Mouse (Mus musculus) cerebellum, postnatal 10 days (tissue): ENCODE measurements at regions not wholly inside any gene's neighbourhood (a gene's known extent, or its start where the extent isn't known, plus 50 kb on each side); places are given as distances from the start of the nearest gene placed in this dataset.
"Not testable (repeated sequence)": the region's sequence is repeated elsewhere in the genome, so short reads cannot be mapped to it uniquely, and the experiment has no call there.

Source experiments
- DNase-seq, 2 experiments: peaks; one replicate each; pipeline ENCODE4 v3.0.0; 2021; ENCODE audit warnings: mixed read lengths in 2 of 2

DNA sequence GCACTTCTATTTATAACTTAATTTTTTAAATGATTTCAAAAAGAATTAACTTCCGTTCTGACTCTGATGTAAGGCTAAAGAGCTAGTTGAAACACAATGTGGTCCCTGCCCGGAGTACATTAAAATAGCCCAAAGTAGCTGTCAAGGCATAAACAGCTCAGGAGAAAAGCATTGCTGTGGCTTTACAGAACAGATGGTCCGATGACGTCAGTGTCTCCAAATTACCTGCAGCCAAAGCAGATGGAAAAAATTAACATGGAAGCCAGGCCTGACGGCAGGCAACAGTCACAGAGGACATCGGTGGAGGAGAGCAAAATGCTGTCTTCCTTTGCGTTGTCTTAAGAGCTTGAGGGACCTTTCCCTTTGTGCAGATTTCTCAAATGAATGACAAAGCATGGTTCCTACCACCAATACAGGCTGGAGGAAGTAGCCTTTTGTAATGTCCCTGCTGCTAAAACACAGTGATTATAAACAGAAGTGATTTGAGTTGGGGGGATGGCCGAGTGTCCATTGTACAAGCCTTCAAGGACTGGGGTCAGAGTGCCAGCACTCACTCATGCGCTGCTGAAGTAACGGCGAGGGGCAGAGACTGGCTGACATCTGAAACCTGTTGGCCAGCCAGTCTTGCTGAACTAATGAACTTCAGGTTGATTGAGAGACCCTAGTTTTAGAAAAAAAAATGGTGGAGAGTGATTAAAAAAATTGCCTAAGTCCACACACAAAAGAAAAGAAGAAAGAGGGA lies 101.8 kb upstream of the Plcl2 start:
- DNase-seq, result peak; percentile 92

DNA sequence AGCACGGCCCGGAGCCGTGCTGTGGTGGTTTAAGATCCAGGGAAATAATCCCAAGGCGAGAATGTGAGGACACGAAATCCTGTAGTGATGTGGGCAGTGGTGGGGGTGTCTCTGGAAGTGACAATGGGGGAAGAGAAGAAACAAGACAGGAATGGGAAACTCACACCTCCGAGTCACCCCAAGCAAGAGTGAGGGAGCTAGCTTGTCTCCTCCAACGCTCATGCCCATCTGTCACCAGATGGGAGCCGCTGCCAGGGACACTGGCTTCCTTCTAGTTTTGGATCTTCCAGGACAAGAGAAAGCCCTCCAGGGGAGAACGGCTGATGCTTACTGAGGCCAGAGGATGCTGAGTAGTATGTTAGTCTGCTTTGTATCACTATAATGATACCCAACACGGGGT lies 100.6 kb upstream of the Plcl2 start:
- peak; percentile 67 to 78 for DNase-seq

DNA sequence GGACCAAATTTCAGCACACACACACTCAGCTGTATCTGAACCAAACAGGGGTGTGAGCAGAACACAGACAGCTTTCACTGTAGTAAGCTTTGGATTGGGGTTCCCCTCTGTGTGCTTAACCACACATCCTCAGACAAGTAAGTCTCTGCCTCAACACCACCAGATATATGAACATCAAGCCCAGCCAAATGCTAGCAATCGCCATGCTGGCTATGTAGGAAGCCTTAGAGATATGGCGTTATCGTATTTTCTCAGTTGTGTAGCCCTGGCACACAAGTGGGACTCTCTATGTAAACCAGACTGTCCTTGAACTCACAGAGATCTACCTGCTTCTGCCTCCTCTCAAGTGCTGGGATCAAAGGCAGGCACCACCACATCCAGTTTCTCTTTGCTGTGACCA lies 99.9 kb upstream of the Plcl2 start:
- no peak for DNase-seq

DNA sequence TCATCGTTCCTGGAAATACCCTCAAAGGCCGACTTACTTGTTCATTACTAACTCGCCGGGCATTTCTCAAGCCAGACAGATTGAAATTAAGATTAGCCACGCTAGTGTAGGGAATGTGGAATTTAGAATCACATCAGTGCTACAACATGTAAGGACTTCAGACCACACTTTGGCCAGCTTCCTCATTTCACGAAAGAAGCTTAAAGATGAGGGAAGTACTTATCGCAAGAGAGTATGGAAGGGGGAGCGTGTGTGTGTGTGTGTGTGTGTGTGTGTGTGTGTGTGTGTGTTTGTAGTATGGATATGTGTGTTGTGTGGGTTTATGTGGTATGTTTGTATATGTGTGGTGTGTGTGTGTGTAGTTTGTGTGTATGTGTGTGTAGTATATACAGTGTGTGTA lies 99.3 kb upstream of the Plcl2 start:
- no peak for DNase-seq

DNA sequence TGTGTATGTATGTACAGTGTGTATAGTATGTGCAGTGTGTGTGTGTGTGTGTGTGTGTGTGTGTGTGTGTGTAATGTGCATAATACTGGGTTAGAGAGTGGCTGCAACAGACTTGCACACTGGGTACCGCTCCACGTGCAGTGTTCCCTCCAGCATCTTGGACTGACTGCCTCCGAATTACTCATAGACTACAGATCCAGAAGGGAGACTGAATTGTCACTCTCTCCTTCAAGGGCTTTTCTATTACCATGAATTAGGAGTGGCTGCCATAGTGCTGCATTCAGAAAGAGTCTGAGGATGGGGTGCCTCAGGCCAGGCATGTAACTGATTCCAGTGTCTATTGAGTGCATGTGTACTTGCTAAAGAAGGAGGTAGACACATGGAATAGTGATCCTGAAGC lies 98.9 kb upstream of the Plcl2 start:
- DNase-seq, result no peak

DNA sequence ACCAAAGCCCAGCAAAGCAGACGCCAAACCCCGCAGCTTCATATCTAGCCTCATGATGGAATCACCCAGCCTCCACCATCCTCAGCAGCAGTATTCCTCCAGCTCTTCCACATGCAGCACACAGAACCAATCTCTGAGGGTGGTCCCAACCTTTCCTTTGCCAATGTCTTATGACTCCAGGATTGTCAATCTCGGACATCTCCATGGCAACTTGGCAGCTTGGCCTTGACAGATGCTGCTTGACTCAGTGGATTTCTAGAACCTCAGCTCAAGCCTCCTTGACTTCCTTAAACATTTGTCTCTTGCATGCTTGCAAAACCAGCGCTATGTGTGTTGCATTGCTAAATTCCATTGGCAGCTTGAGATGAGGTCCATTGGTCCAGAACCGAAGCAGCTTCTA lies 96.8 kb upstream of the Plcl2 start:
- peak; percentile 34 to 54 for DNase-seq

DNA sequence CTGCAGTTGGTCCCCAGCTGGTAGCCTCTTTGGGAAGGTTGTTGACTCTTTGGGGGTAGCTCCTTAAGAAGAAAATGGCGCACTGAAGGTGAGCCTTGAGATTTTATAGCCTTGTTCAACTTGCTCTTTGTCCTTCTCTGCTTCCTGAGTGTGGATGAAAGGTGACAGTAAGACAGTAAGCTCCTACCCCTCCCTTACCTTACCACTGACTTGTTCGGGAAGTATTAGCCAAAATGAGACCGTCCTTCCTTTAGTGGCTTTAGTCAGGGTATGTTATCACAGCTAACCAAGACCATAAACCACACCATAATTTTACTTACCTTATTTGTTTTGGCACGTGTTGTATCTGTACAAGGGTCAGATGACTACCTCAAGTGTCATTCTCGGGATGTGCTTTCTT lies 95.3 kb upstream of the Plcl2 start:
- DNase-seq, result no peak

DNA sequence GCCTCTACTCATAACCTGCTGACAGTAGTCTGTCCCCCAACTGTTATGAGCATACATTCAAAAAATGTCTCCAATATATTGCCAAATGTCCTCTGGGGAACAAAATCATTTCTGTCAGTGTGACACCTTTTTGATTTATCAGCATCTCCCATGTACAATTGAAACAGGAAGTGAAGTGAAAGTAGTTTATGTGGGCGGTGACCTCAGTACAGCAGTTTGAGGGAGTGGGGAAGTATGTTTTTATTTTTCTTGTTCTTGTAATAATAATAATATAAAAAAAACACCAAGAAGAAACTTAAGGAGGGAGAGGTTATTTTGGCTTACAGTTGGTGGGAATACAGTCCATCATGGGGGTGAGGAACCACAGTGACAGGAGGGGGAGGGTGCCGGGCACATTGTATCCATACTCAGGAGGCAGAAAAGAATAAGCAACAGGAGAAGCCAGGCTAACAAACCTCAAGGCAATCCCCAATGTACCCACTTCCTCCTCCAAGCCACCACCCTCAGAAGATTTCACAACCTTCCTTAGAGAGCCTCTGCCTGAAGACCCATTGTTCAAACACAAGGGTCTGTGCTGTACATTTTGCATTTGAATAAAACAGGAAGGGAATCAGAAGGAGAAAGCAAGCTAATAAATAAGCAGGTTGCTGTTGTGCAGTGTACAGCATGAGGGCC lies 93.7 kb upstream of the Plcl2 start:
- no peak for DNase-seq

DNA sequence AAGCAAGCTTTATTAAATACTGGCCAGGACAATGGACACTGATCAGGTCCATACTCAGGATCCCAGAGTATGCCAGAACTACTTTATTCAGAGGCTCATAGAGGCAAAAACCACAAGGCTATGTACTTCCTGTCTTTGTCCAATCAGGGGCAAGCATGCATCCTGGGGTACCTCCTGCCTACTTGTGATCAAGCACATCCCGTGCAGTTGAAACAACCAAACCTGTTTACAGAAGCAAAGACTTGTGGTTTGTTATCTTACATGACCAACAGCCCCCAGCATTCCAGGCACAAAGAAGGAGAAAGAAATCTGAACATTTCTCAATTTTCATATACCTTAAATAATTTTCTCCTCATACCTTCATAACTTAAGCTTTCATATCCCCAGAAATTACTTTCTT lies 93.1 kb upstream of the Plcl2 start:
- no peak for DNase-seq

DNA sequence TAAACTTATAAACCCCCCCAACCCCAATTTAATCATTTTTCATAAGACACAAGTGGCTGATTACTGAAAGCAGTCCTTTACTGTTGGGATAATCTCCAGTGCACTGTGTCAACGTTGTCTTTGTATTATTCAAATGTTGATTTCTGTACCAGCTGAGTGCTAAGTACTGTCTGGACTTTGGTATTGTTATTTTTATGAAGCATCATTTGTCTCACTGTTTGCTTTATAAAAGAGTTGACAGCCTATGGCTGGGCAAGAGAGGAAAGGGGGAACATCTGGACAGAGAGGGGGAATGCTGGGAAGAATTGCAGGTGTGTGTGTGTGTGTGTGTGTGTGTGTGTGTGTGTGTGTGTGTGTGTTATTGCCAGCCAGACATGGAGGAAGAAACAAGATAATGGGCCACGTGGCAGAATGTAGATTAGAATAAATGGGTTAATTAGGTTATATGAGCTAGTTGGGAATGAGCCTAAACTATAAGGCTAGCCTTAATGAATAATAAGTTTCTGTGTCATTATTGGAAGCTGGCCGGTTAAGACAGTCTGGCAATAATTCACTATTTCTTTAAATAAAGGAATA lies 92.6 kb upstream of the Plcl2 start:
- no peak for DNase-seq

DNA sequence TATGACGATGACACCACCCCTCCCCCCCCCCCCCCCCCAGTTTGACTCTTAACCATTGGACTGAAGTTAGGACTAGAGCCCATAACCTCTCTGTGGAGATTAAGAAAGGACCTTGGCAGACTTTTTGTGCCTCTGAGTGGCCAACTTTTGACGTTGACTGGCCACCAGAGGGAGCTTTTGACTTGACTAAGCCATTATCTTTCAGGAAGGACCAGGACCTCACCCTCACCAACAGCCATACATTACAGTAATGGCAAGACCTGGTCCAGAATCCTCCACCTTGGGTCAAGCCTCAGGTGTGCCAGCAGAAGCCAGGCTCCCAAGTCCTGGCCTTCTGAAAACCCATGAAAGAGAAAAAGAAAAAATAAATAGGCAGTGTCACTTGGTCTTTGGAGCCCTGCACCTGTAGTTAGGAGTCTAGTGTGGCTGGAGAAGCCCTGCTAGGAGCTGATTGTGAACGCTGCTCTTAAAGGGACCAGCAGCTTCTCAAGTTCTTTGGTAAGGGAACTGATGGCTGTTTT lies 90.3 kb upstream of the Plcl2 start:
- peak; percentile 54 to 66 for DNase-seq

DNA sequence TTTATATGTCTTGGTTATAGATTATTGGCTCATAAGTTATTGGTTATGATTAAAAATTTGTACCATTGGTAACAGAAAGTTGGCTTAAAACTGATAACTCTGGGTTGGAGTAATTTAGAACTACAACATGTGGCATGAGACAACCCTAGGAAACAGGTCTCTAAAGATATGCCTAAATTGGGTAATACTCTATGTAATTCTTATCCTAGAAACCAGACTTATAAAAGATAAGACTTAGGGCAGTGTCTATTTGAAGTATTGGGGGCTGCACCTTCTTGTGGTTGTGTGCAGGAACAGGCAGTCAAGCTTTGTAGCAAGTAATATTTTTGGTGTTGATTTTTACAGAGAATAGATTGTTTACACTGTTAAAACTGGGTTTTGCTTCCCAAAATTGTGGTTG lies 89.7 kb upstream of the Plcl2 start:
- not testable (repeated sequence) for DNase-seq

DNA sequence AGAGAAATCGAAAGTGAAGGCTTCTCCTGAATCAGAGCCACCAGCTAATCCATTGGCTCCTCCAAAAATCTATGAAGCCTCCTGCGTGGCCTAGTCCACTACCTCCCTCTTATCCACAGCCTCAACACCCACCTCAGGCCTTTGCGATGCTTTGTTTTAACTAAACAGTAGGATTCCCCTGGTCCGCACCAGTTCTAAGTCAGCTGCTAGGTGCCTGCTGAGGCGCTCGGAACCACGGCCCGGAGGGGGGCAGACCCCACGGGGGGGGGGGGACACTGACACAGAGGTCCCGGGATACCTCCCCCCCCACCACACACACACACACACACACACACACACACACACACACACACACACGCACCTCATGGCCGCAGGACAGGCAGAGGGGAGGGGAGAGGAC lies 89.2 kb upstream of the Plcl2 start:
- peak; percentile 42 to 45 for DNase-seq

DNA sequence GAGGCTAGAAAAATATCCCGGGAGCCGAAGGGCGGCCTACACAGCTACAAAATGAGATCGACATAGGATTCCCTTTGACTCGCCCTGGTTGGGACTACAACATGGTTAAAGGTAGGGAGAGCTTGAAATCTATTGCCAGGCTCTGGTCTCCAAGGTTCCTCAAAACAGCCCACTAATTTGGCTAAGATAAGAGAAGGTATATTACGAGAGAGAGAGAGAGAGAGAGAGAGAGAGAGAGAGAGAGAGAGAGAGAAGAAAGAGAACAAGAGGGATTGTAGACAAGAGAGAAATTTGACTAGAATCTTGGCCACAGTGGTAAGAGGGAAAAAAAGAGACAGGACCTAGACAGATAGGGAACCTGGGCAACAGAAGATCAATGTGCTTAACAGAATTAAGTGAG lies 88.5 kb upstream of the Plcl2 start:
- DNase-seq, result no peak

DNA sequence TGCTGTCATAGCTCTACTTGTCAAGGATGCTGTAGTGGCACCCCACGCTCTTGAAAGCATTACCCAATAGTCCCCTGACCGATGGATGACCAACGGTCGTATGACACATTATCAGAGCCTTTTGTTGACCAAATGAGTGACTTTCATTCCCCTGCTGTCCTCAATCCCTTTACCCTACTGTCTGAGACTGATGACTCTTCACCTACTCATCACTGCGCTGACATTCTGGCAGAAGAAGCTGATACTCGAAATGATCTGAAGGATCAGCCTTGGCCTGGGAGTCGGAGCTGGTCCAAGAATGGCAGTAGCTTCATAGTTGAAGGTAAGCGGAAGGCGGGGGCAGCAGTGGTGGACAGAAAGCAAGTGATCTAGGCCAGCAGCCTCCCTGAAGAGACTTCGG lies 87.7 kb upstream of the Plcl2 start:
- no peak for DNase-seq

DNA sequence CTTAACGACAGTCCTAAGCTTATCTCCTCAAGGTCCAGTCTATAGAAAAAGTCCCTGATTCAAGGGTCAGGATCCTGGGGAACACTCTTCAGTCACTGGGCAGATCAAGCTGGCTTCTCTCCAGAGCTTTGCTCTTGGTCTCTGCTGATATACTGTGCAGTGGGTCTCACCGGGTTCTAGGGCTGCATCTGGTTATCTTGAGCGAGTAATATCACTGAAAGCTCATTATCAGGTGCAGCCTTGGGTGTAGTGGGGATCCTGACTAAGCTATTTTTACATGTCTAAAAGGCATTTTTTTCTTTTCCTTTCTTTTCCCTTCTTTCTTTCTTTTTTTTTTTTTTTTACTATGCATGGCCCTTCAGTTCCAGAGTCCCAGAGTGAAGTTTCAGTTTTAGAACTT lies 84.1 kb upstream of the Plcl2 start:
- DNase-seq, result no peak

DNA sequence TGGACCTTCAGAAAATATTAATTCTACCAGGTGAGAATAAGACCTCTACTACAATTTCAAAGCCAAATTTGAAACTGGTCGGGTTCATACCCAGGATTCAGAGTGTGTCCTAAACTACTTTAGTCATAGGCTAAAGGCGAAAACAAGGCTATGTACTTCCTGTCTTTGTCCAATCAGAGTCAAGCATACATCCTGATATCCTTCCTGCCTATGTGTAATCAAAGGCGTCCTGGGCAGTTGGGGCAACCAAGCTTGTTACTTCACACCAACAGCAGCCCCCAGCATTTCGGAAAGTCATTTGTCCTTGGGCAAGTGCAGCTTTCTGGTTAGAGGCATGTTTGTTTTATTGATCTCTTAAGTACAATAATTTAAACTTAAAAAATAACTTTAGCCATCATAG lies 83.7 kb upstream of the Plcl2 start:
- no peak for DNase-seq

DNA sequence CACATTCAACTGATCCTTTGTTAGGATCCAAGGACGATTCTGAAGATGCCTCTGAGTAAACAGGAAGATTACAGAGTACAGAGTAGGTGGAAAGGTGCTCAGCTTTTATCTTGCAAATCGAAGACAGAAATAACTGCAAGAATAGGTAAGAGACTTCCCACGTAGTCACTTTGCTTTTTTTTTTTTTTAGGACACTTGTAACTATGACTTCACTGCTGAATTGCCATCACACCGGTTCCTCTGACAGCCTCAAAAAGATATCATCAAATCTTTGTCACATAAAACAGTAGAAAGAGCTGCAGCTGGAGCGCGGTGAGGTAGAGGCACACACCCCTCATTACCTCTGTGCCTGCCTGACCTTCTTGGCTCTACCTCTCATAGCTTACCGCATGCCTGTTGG lies 83.1 kb upstream of the Plcl2 start:
- no peak for DNase-seq

DNA sequence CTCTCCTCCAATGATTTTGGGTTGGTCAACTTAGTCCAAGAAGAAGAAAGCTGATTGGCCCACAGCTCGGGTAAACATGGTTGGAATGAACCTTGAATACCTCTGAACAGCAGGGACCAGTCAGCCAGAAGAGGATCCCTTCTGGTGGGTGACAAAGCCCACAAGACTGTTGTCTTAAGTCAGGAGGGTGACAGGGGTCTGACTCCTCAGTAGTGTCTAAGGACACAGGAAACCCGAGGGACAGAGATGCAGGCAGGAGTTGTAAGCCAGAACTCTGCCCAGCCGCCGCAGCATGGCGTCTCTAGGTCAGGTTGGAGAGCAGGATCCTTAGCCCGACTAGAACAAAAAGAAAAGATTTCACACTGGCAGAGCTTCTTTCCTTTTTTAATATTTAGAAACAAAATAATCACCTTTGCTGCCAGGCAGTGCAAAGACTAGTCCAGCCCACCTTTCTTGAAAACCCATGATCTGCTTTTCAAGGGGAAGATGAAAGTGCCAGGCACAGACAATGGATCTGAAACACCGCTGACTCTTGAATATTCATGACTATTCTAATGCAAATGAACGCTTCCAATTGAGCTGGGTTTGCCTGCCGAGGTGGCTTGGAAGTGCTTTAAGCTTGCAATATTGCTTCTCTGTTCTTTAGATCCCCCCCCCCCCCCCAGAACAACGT lies 81.7 kb upstream of the Plcl2 start:
- no peak for DNase-seq

DNA sequence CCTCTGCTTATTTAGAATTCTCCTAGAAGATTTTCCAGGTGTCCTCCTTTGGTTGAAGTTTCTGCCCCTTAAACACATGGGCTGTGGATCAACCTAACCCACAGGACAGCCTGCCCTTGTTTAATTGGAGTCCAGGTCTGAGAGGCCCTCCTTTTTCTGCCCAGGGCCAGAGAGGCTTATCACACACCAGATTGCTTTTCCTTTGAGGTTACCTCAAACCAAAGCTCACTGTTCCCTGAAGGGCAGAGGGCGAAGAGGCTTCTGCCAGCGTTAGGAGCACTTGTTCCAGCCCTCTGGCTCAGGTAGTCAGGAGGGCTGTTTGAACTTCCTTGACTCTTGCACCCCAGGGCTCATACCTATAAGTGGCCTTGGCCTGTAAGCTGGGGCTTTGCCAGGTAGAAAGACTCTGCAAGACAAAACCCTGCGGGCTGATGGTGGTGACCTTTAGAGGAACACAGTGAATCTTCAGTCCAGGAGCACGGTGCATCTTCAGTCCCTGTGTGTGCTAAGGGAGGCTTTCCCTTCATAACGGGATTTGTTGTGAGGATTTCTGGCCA lies 81.1 kb upstream of the Plcl2 start:
- no peak for DNase-seq

DNA sequence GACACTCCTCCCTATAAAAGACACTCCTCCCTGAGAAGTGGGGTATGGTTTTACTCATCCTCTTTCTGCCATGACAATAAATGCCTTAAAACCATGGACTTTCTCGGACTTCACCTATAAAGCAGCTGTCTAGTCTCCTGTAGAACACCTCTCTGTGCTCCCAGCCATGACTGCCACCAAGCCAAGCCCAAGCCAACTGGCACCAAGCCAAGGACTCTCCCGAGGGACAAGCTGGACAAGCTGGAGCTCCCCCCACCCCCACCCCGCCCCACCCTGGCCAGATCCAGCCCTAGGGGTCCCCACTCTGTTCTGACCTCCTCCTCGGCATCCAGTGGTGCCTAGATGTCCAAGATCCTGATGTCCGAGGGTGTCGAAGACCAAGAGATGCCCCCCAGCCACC lies 76.6 kb upstream of the Plcl2 start:
- peak; percentile 38 to 45 for DNase-seq

DNA sequence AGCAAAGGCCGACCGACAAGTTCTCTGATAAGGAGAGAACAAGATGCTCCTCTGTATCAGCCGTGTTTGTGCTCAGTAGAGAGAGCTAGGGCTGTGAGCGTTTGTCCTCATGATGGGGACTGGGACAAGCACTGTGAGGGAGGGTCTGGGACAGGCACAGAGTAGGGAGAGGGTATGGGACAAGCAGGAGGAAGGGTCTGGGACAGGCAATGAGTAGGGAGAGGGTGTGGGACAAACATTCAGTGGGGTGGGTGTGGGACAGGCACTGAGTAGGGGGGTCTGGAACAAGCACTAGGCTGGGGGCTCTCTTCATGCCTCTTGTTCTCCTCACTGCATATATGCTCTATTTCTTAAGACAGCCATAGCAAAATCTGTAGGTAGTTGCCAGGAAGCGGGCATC lies 70.2 kb upstream of the Plcl2 start:
- DNase-seq, result no peak

DNA sequence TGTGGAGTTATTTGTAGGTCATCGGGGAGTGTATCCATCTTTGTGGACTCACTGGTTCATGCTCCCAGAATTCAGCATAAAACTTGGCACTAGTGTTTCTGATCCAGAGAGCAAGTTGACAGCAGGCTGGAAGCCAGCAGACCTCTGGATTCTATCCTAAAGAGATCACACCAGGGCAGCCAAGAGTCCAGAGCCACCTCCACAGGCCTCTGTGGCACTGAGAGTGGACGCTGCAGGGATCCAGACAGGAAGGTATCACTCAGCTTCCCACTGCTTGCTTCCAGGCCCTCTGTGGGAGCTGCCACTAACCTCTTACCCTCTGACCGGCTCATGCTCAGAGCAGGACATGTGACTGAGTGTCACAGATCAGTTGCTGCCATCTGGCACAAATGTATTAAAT lies 69.8 kb upstream of the Plcl2 start:
- DNase-seq, result peak; percentile 50 to 57
